Mouse (Mus musculus): ENCODE data around the gene Tent4a. TPM values are rescaled to one million over a fixed set of nuclear protein-coding genes. Genes with fewer than 3 reads are reported as not detected.

Gene Tent4a
- polyA plus RNA-seq, 1 experiment from 2014 or later, result 10.5 TPM

DNA sequence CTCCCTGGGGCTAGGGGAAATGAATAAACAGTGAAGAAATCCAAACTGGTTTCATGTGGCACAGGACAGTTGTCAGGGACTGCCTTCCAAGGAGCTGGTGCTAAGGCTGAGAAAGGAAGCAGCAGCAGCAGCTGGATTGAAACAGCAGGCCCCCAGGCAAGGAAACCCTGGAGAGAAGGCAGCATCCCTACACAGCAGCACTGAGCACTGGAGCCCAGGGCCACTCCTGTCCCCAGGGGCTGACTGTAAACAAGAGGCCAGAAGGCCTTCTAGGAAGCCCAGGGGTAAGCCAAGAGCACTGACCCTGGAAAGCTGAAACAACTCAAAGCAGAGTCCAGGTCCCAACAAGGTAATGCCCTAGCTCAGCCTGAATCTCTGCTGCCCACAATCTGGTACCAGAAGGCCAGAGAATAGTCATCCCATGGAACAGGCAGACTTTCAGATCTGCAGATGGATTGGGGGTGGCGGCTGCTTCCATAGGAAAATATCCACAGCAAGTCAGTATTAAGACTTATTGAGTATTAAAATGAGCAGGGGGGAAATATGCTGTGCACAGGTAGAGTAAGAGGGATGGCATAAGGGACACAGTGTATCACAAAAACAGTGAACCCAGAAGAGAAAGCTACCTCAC, 12.1 kb downstream of the Tent4a start:
- H3K4me2 ChIP-seq (ENCODE audit: low read depth), result no peak overlapping the region
- DNase-seq (ENCODE audit: low spot score) (no peak), ATAC-seq (ENCODE audit: insufficient read depth, low FRiP score, low TSS enrichment) (no peak)
- no peak overlapping the region for H3K27ac ChIP-seq (ENCODE audit: low read depth, low read length)
- H3K9me3 ChIP-seq (ENCODE audit: control insufficient read depth, low read length), result no peaks in the 10 kb centered on the region
- no peaks in the 10 kb centered on the region for H3K27me3 ChIP-seq (ENCODE audit: control insufficient read depth, insufficient read depth, low read length)
- peaks cover 10% of the 10 kb centered on the region for H3K4me1 ChIP-seq (ENCODE audit: control insufficient read depth, insufficient read depth, low read length)
- H3K9ac ChIP-seq (ENCODE audit: low read length), result no peak overlapping the region
- no peak overlapping the region for H3K4me3 ChIP-seq (ENCODE audit: low read depth, low read length)
- no peaks in the 10 kb centered on the region for H3K36me3 ChIP-seq (ENCODE audit: control insufficient read depth, insufficient read depth, low read length)
- 85% methylated on average over 1 of the region's 1 CpGs for WGBS

DNA sequence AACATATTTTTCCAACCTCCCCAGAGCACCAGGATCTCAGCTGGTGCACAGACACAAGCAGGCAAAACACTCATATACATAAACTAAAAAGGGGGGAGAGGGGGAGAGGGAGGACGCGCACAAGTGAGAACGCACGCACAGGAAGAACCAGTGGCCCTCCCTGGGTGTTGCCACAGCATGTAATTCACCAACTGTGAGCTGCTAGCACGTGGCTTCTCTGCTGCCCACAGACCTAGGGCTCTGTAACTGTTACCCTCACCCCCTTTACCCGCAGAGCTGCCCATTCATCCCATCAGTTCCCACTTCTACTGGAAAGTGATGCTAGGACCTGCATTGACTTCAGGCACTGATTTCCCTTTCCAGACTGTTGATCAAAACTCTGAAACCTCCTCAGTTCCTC, 15.3 kb downstream of the Tent4a start:
- H3K4me3 ChIP-seq (ENCODE audit: low read depth, low read length), result no peak overlapping the region
- no peaks in the 10 kb centered on the region for H3K36me3 ChIP-seq (ENCODE audit: control insufficient read depth, insufficient read depth, low read length)
- no peak overlapping the region for H3K9ac ChIP-seq (ENCODE audit: low read length)
- no peak overlapping the region for H3K4me2 ChIP-seq (ENCODE audit: low read depth)
- H3K4me1 ChIP-seq (ENCODE audit: control insufficient read depth, insufficient read depth, low read length), result peaks cover 6% of the 10 kb centered on the region
- 80% methylated on average over 6 of the region's 6 CpGs for WGBS
- no peaks in the 10 kb centered on the region for H3K27me3 ChIP-seq (ENCODE audit: control insufficient read depth, insufficient read depth, low read length)
- ATAC-seq (ENCODE audit: insufficient read depth, low FRiP score, low TSS enrichment) (no peak), DNase-seq (ENCODE audit: low spot score) (no peak)
- no peaks in the 10 kb centered on the region for H3K9me3 ChIP-seq (ENCODE audit: control insufficient read depth, low read length)
- no peak overlapping the region for H3K27ac ChIP-seq (ENCODE audit: low read depth, low read length)

DNA sequence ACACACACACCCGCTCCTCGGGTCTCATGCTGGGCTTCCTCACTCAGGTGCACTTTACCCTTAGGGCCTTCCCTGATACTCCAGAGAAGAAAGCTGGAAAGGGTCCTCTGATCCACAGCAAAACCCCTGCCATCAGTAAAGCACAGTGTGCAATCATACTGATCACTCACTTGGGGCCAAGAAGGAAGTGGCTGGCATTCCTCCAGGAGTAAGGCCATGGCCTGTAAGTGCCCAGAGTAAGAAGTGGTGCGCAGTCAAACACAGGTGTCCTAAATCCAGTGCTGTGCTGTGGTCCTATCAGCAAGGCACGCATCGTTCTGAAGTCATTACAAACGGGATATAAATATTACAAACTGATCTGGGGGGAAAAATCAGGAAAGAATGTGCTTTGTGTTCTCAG, 17.0 kb downstream of the Tent4a start:
- DNase-seq (ENCODE audit: low spot score) (no peak), ATAC-seq (ENCODE audit: insufficient read depth, low FRiP score, low TSS enrichment) (no peak)
- H3K9me3 ChIP-seq (ENCODE audit: control insufficient read depth, low read length), result no peaks in the 10 kb centered on the region
- H3K9ac ChIP-seq (ENCODE audit: low read length), result no peak overlapping the region
- no peaks in the 10 kb centered on the region; the same call in 1 of the 2 replicates for H3K4me1 ChIP-seq (ENCODE audit: control insufficient read depth, insufficient read depth, low read length)
- H3K36me3 ChIP-seq (ENCODE audit: control insufficient read depth, insufficient read depth, low read length), result no peaks in the 10 kb centered on the region
- H3K4me2 ChIP-seq (ENCODE audit: low read depth), result no peak overlapping the region
- no peaks in the 10 kb centered on the region for H3K27me3 ChIP-seq (ENCODE audit: control insufficient read depth, insufficient read depth, low read length)
- no peak overlapping the region for H3K4me3 ChIP-seq (ENCODE audit: low read depth, low read length)
- no peak overlapping the region for H3K27ac ChIP-seq (ENCODE audit: low read depth, low read length)
- 94% methylated on average over 6 of the region's 6 CpGs for WGBS

DNA sequence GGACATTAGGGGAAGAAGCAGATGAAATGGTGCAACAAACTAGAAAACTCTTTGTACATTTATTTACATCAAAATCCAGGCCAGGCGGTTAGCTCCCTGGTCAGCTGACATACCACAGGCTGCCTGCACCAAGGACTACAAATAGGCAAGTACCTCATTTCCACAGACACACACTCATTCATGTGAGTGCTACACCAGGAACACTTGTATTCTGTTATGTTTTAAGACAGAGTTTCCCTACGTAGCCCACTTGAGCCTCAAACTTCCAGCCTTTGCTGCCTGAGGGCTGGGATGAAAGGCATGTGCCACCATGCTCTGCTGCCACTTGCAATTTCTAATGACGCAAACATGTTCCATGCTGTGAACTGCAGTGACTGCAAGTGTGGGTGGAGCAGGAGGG, 19.3 kb downstream of the Tent4a start:
- Histone ChIP-seq H3K4me2 (ENCODE audit: low read depth) (no peak overlapping the region), H3K4me3 (ENCODE audit: low read depth, low read length) (no peak overlapping the region), H3K4me1 (ENCODE audit: control insufficient read depth, insufficient read depth, low read length) (no peaks in the 10 kb centered on the region), H3K27me3 (ENCODE audit: control insufficient read depth, insufficient read depth, low read length) (no peaks in the 10 kb centered on the region), H3K36me3 (ENCODE audit: control insufficient read depth, insufficient read depth, low read length) (0 out of 2 replicates have a peak, but pooled peaks cover 4% of the 10 kb centered on the region), H3K27ac (ENCODE audit: low read depth, low read length) (no peak overlapping the region), H3K9me3 (ENCODE audit: control insufficient read depth, low read length) (no peaks in the 10 kb centered on the region), H3K9ac (ENCODE audit: low read length) (no peak overlapping the region)
- 95% methylated on average over 3 of the region's 3 CpGs for WGBS
- ATAC-seq (ENCODE audit: insufficient read depth, low FRiP score, low TSS enrichment) (no peak), DNase-seq (ENCODE audit: low spot score) (no peak)

DNA sequence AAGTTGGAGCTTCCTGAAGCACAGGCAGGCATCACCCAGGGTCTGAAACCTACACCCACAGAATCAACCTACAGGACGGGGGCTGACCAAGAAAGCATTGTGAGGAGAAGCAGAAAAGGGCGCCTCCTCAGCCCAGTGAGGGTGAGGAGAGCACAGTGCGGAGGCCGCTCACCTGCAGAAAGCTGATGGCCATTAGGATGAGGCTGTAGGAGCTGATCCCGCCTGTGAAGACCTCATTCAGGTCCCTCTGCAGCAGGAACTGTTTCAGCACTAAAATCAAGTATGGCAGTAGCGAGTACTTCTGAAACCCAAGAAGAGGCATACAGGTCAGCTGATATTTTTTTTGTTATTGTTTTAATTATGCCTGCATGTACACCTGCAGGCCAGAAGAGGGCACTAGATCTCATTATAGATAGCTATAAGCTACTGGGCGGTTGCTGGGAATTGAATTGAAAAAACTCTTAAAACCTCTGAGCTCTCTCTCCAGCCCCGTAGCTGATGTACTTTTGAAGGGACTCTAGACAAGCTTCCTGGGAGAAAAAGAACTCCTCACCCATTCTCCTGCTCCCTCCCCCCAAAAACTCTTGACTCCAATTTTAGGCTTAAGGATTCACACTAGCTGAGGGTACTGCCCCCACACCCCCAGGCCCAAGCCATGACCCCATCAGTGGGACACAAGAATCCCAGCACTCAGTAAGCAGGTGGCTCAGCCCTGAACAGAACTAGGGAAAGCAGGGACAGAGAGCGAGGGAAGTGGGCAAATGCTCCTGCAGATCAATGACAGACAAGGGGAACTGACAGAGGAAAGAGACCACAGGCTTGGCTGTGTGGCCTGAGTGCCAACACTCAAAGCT, 24.8 kb downstream of the Tent4a start:
- Histone ChIP-seq H3K9ac (ENCODE audit: low read length) (no peak overlapping the region), H3K36me3 (ENCODE audit: control insufficient read depth, insufficient read depth, low read length) (peaks cover 18% of the 10 kb centered on the region), H3K4me2 (ENCODE audit: low read depth) (no peak overlapping the region), H3K4me1 (ENCODE audit: control insufficient read depth, insufficient read depth, low read length) (no peaks in the 10 kb centered on the region), H3K4me3 (ENCODE audit: low read depth, low read length) (no peak overlapping the region), H3K9me3 (ENCODE audit: control insufficient read depth, low read length) (no peaks in the 10 kb centered on the region), H3K27me3 (ENCODE audit: control insufficient read depth, insufficient read depth, low read length) (no peaks in the 10 kb centered on the region), H3K27ac (ENCODE audit: low read depth, low read length) (no peak overlapping the region)
- no peak for ATAC-seq (ENCODE audit: insufficient read depth, low FRiP score, low TSS enrichment)
- WGBS, result 74% methylated on average over 9 of the region's 9 CpGs
- DNase-seq (ENCODE audit: low spot score), result peak; percentile 38

DNA sequence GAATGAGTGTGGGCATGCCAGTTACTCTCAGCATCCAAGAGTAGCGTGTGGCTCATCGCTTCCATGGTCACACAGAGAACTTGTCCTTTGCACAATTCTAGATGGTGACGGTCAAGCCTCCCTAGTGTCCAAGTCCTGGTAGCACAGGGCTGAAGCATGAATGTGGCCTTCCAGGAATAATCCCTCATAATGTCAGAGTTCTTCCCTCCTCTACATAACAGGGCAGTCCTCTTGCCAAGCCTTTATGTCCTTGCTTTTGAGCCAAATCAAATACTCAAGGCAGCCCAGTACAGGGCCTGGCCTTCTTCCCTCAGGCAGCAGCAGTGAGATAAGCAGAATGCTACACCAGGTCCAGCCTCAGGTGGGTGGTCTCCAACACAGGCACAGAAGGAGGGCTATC, 26.8 kb downstream of the Tent4a start:
- ATAC-seq (ENCODE audit: insufficient read depth, low FRiP score, low TSS enrichment) (no peak), DNase-seq (ENCODE audit: low spot score) (no peak)
- Histone ChIP-seq H3K9ac (ENCODE audit: low read length) (no peak overlapping the region), H3K36me3 (ENCODE audit: control insufficient read depth, insufficient read depth, low read length) (peaks cover 21% of the 10 kb centered on the region), H3K27ac (ENCODE audit: low read depth, low read length) (no peak overlapping the region), H3K4me1 (ENCODE audit: control insufficient read depth, insufficient read depth, low read length) (no peaks in the 10 kb centered on the region), H3K4me2 (ENCODE audit: low read depth) (no peak overlapping the region), H3K4me3 (ENCODE audit: low read depth, low read length) (no peak overlapping the region), H3K9me3 (ENCODE audit: control insufficient read depth, low read length) (no peaks in the 10 kb centered on the region), H3K27me3 (ENCODE audit: control insufficient read depth, insufficient read depth, low read length) (no peaks in the 10 kb centered on the region)
- 93% methylated on average over 3 of the region's 3 CpGs for WGBS

DNA sequence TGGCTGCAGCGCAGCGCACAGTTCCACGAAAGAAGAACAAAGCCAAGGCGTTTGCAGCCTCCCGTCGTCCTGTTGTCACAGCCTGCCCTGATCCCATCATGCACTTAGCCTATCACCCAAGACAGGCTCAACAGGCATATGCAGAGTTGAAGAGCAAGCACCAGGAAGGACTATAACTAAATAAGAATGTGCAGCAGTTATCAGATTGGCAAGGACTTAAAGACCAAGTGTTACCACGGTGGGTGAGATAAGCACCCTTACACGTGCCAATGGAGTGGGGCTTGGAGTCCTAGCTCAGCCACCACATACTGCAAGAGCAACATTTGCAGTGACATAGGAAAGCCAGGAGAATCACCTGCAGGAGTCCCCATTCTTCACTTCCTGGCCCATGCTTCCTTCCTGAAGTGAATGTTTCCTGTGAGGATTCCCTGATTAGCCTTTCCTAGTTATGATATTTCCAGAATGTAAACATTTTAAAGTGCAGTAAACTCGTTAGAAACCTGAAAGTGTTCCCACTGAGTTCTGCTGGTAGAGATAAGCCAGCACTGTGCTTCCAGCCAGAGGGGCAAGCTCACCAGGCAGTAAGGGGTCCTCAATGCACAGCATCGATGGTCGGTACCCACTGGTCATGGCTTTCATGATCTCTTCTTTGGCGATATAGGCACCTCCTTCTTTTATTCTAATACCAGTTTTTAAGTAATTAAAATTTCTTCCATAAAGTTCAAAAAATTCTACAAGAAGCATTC, 27.9 kb downstream of the Tent4a start:
- Histone ChIP-seq H3K4me3 (ENCODE audit: low read depth, low read length) (no peak overlapping the region), H3K9ac (ENCODE audit: low read length) (no peak overlapping the region), H3K36me3 (ENCODE audit: control insufficient read depth, insufficient read depth, low read length) (peaks cover 25% of the 10 kb centered on the region), H3K4me1 (ENCODE audit: control insufficient read depth, insufficient read depth, low read length) (no peaks in the 10 kb centered on the region), H3K4me2 (ENCODE audit: low read depth) (no peak overlapping the region), H3K27ac (ENCODE audit: low read depth, low read length) (no peak overlapping the region), H3K27me3 (ENCODE audit: control insufficient read depth, insufficient read depth, low read length) (no peaks in the 10 kb centered on the region), H3K9me3 (ENCODE audit: control insufficient read depth, low read length) (no peaks in the 10 kb centered on the region)
- DNase-seq (ENCODE audit: low spot score) (no peak), ATAC-seq (ENCODE audit: insufficient read depth, low FRiP score, low TSS enrichment) (no peak)
- 93% methylated on average over 12 of the region's 12 CpGs for WGBS

DNA sequence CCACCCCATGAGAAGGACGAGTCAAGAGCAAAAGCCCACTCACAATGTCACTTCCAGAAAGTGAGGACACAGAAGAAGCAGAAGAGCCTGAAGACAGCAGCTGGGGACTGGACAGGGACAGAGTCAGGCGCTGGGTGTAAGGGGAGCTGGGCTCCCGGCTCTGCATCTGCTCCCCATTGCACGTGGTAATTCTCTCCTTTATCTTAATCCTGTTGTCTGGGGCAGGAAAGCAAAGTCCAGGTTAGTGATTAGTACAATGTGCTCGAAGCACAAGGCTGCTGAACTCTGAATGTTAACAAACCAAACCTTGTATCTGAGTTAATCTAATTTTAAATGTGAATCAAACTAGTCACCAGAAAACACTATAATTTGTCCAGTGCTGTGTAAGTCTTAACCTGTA, 31.6 kb downstream of the Tent4a start:
- H3K4me1 ChIP-seq (ENCODE audit: control insufficient read depth, insufficient read depth, low read length), result no peaks in the 10 kb centered on the region
- ATAC-seq (ENCODE audit: insufficient read depth, low FRiP score, low TSS enrichment) (no peak), DNase-seq (ENCODE audit: low spot score) (no peak)
- no peak overlapping the region for H3K27ac ChIP-seq (ENCODE audit: low read depth, low read length)
- 85% methylated on average over 5 of the region's 5 CpGs for WGBS
- peaks cover 36% of the 10 kb centered on the region for H3K36me3 ChIP-seq (ENCODE audit: control insufficient read depth, insufficient read depth, low read length)
- H3K4me3 ChIP-seq (ENCODE audit: low read depth, low read length), result no peak overlapping the region
- no peaks in the 10 kb centered on the region for H3K9me3 ChIP-seq (ENCODE audit: control insufficient read depth, low read length)
- no peak overlapping the region for H3K4me2 ChIP-seq (ENCODE audit: low read depth)
- no peaks in the 10 kb centered on the region for H3K27me3 ChIP-seq (ENCODE audit: control insufficient read depth, insufficient read depth, low read length)
- H3K9ac ChIP-seq (ENCODE audit: low read length), result no peak overlapping the region

Data from neural tube, embryonic 11.5 days (tissue).